Mouse (Mus musculus): ENCODE measurements around the gene 1700016C15Rik.
A peak's percentile ranks its signal among the peaks of the same experiment; 100 is the strongest.

Gene 1700016C15Rik

DNA sequence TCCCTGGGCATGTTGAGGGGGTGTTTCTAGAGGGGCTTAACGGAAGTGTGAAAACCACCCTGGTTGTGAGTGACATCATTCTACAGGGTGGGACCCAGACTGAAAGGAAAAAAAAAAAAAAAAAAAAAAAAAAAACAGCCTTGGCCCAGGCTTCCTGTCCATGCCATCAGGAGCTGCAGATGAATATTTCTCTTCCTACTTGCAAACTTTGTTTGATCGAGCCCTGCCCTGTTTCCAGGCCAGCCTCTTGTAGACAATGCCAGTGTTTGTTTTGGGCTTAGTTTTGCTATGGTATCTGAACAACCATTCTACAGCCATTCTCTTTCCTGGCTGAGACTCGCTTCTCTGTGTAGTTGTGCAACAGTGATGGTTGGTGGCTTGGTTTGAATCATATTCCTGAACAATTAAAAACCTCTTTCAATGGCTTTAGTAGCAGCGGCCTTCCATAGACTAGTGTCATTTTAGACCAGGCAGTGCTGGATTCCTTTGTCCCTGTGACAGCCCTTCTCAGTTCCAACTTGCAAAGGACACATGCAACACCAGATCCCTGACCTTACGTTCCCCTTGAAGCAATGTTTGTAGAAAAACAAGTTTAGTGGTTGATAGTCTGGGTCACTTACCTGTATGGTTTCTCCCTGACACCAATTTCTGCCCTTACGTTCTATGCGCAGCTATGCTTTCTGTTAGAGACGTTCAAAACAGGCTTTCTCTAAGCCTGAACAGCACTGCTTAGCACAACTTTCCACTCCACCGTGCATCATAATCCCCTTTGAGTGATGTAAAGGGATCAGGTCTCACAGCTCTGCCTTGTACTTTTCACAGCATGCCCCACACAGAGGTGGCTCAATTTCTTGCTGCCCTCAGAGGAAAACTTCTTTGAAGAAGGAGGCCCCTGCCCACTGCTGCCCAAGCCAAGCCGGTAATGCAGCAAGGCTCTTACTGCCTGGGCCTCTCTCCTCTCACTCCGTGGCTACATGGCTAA lies at the start of gene 1700016C15Rik:
Gene 1700016C15Rik (plus strand): TSS at position 772 of the 982 bp plus-strand sequence.
- peak; percentile 71 for DNase-seq (ENCODE audit: low spot score)

DNA sequence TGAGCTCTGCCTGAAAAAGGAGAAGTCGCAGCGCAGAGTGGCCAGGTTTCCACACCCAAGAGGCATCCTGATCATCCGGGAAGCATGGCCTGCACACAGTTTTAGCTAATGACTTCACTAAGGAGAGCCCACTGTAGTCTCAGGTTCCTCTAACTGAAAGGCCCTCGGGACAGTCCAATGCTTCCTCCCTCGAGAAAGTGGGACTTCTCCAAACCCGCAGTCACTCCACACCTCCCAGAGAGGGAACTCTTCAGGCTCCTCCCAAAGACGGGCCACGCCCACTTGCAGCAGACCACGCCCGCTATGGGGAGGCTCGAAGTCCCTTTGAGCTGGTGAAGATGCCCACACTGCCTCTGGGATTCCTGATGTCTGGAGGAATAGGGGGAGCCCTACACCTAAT lies 48.4 kb upstream of the 1700016C15Rik start:
- DNase-seq (ENCODE audit: low spot score) = peak; percentile 8

DNA sequence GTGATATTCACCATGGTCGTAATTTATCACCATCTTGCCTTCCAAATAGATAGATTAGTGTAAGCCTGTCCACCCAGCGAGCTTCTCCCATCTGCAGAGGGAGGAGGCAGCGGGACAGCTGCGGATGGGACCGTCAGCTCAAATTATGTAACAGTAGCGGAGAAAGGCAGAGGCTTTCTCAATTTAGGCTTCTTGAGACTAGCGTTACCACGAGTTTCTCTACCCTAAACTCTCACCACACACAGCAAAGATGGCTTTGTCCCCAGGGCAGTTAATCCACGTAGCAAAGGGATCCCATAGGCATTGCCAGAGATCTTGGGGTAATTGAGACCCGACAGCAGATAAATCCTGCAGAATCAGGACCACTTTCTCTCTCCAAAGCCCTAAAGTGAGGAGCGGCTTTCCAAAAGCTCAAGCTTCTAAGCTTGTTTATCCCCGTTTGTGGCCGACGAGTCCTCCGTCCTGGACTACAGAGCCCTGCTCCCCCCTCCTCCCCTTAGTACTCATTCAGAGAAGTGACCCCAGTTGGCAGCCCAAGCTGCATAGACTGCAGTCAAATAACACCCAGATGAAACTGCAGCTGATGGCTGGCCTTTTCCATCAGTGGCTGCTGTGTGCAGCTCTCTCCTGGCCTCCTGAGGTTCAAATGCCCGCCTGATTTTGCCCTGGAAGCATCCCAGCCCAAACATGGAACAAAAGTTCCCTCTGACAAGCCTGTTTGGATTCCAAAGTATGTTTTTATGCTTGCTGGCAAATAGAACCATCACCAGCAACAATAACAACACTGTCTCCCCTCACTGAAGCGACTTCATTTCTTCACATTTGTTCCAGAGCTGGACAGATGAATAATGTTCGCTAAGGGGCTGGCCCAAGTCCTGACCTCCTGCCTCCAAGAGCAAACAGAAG lies 45.4 kb upstream of the 1700016C15Rik start:
- no peak for DNase-seq (ENCODE audit: low spot score)

DNA sequence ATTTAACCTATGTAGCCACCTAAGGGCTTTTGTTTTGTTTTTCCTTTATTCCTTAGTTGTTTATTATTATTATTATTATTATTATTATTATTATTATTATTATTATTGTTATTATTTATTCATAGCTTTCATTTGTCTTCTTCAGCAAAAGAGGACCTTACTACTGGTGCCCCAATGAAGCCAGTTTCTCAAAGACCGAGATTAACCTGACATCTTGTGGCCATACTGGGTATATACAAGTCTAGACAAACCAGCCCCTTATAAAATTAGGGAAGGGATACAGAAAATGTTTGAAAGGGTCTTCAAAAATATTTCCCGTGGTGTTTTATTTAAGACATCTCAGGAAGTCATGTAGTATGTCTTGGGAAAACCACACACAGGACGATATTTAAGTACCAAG lies 44.7 kb upstream of the 1700016C15Rik start:
- DNase-seq (ENCODE audit: low spot score) = peak; percentile 35

DNA sequence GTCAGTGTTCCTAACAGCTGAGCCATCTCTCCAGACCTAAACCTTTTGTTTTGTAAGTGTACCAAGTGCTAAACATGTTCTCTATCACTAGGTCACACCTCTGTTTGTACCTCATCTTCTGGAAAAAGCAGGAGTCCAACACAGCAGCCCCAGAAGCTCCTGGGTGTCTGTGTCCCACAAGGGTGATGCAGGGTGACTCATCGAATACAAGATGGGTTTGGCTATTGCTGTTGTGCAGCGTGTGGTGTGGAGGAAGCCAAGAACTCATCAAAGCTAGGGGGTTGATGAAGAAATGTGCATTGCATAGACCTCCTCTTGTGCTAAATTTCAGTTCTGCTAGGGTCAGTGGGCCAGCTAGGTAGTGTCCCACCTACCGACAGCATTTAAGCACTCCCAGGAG lies 43.5 kb upstream of the 1700016C15Rik start:
- no peak for DNase-seq (ENCODE audit: low spot score)

DNA sequence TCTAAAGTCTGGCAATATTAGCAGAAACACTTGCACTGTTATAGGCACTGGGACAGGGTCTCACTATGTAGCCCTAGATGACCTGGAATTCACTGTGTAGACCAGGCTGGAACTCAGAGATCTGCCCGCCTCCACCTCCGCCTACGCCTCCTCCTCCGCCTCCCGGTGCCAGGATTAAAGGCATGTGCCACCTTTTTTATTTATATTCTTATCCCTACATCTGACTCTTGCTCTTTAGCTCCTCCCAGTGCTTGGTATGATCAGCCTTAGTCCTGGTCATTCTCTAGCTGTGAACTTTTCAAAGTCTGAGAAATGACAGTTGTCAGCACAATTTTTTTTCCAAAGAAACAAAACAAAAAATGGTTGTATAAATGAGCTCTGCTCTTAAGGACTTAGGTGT lies 42.6 kb upstream of the 1700016C15Rik start:
- DNase-seq (ENCODE audit: low spot score) = peak; percentile 38

DNA sequence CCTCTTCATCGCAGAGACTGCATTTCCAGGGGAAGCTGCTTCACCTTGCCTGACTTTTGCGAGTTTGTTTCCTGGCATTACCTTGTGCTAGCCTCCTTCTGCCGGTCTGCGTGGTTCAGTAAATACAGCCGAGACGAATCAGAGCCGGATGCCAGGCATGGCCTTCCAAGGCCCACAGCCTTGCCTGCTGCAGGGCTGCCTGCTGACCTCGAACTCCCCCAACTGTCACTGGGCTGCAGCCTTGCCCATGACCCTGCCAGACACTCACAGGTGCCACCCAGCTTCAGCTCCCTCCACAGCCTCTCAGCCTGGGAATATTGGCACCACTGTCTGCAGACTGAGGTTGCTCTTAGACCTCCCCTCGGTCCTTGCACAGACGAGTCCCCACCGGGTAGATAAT lies 37.1 kb upstream of the 1700016C15Rik start:
- DNase-seq (ENCODE audit: low spot score) = no peak

DNA sequence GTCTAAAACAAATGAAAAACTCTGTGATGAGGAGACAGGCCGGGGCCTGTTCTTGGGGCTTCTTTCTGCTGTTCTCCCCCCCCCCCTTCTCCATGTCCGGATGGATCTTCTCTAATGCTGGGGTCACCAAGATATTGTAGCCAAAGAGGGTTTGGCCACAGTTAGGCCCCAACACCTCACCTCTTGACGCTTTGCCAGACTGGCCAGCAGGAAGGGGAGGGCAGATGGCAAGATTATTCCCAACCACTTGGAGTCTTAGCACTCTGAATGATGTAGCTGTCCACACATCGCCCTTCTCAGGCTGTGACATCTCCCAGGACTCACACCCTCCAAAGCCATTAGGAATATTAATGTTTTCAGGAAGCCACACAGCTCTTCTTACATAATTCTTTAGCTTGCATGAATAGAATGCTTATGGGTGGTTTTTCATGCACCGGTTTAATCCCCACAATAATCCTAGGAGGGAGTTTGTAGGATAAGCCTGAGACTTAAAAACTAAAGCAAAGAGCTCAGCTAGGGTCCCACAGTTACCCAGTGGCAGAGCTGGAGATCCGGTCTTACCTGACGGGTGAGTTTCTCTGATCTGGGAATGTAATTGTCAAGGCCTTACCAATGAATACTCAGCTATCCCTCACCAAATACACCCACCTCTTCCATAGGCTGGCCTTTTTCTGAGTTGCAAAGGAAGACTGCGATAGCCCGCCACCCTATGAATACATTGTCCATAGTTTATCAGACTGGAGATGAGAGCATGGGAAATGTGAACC lies 35.9 kb upstream of the 1700016C15Rik start:
- no peak for DNase-seq (ENCODE audit: low spot score)

DNA sequence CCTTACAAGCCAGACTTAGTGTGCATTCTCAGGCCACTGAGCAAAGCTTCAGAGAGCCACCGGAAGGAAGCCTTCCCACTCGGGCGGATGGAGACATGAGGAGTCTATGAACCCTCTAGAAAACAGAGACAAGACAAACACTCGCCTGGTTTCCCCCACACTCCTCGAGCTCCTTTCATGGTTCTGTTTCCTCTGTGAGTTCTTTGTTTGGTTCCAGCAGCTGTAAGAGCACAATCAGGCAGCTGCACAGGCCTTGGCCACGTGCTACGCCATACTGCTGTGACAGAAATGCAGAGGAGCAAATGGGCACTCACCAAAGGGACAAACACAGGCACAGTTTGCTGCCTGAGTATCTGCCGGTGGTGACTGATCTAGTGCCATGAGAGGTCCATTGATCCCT lies 29.1 kb upstream of the 1700016C15Rik start:
- DNase-seq (ENCODE audit: low spot score) = no peak

DNA sequence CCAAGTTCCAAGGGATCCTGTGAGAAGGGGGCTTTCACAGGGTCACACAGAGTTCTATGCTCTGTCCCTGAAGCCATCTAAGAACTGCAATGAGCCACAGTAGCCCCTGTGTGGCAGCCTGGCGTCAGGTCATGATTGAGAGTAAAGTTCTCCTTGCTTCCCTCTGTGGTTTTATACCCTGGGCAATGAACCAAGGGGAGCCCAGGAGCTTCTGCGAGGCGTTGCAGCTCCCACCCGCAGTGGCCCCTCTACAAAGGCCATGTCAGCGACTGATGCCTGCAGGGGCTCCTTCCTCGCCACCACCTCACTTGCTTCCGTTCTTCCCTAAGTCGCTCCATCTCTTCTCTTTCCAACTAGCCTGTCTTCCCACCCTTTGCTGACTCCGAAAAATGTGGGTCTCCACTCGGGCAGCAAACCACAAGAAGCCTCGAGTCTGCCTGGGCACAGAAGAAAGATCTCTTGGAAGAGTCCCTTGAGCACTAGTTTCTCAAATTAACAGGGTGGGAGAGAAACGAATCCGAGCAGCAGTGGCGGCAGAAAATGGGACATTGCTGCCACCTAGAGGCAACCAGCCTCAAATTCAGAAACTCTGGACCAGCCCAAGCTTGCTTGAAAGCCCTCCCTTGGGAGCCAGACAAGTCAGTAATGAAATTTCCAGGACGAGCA lies 27.0 kb upstream of the 1700016C15Rik start:
- peak; percentile 74 for DNase-seq (ENCODE audit: low spot score)

DNA sequence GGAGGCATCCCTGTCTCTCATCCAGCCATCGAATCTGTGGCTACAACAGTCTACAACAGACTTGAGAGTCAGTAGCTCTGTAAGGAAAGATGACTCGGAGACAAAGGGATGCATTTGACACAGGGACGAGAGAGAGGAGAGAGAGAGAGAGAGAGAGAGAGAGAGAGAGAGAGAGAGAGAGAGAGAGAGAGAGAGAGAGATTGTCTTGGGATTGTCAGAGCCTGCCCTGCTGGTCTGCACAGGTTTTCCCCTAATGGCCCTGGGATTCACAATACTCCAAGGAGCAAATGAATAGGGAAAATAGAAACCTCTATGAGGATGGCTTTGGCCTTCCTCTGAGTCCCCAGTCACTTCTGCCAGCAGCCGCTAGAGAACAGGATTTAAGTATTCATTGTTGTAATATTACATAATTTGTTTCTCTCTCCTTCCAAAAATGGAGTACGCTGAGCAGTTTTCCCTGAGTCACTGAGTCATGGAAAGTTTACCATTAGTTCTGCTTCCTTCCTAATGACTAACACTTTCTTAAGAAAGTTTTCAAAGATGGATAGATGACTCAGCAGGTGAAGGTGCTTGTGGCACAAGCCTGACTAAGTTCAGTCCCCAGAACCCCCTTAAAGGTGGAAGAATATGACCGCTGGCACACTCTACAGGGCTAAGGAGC lies 26.3 kb upstream of the 1700016C15Rik start:
- no peak for DNase-seq (ENCODE audit: low spot score)

DNA sequence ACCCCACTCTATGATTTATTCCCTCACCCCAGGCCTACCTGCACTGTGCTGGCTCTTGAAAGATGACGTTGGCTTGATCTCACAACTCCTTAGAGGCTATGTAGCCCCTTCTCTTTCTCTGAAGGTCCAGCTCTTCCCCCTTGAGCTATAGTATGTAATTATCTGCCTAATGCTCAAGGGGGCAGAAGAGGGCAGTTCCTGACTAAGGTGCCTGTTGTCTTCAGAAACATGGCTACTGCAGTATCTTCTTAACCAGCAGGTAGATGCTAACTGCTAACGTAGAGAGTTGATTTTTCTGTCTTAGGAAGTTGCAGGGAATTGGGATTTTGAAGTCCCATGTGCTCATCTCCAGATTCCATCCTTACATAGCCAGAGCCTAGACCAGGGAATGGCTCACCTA lies 24.4 kb upstream of the 1700016C15Rik start:
- DNase-seq (ENCODE audit: low spot score) = no peak

DNA sequence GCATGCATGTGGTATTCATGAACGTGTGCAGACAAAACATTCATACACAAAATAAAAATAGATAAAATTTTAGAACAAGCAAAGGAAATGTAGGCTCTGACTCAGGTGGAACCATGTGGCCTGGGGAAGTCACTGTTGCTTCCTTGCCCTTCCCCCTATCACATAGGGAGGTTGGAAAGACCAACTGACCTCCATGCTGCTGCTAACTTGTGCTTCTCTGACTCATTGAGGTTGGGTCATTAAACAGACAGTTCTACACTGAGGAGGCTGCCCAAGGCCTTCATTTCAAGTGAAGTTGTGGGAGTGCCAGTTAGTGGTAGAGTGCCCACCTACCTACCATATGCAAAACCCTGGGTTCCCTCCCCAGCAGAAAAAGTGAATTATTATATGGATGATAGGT lies 22.0 kb upstream of the 1700016C15Rik start:
- no peak for DNase-seq (ENCODE audit: low spot score)

DNA sequence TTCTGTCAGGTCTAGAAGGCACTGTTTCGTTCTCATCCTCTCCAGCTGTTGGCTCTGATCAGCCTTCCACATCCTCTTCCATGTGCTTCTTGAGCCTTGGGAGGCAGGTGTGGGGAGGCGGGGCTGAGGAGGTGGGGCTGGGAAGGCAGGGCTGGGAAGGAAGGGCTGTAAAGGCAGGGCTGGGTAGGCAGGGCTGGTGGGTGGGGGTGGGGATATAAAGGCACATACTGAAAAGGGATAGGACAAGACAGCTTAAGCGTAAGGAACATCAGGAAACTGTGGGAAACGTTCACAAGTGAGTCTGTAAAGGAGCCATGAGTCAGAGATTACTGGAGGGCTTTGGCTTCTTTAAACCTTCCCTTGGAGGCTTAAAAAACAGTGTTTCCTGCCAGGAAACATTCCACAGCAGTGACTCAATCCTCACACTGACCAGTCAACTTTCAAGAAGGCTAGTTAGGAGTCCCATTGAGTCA lies 21.0 kb upstream of the 1700016C15Rik start:
- DNase-seq (ENCODE audit: low spot score) = peak; percentile 87

DNA sequence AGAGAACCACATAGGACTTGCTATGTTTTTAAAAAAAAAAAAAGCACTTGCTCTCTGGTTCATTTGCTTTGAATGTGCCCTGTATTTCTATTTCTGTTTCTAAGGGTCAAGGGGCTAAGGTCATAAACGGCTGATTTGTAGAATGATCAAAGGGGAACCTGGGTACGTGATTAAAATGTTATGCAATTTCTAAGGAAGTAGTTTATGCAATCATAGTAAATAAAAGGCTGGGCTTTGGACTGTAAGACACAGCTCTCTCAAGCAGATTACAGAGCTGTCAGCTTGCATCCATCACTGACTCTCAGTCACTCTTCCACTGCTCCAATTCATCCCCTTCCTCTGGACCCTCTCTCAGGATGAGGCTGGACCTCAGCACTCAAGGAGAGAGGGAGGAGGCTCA lies 18.6 kb upstream of the 1700016C15Rik start:
- peak; percentile 49 for DNase-seq (ENCODE audit: low spot score)

DNA sequence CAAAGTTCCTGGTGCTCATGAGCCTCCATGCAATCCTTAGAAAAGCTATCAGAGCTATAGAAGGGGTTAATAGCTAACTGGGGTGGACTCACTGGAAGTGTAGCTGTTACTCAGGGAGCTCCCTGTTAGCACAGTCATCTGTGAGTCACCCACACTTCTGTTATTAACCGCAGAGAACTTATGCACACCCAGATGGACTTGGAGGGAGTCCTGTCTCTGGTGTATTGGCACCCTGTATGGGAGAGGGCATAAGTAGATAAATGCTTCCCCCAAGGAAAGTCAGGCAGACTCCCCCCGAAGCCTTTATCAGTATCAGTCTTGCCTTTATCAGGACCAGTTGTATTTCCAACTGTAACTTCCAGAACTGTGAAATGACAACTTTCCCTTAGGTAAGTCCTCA lies 18.2 kb upstream of the 1700016C15Rik start:
- DNase-seq (ENCODE audit: low spot score) = no peak

DNA sequence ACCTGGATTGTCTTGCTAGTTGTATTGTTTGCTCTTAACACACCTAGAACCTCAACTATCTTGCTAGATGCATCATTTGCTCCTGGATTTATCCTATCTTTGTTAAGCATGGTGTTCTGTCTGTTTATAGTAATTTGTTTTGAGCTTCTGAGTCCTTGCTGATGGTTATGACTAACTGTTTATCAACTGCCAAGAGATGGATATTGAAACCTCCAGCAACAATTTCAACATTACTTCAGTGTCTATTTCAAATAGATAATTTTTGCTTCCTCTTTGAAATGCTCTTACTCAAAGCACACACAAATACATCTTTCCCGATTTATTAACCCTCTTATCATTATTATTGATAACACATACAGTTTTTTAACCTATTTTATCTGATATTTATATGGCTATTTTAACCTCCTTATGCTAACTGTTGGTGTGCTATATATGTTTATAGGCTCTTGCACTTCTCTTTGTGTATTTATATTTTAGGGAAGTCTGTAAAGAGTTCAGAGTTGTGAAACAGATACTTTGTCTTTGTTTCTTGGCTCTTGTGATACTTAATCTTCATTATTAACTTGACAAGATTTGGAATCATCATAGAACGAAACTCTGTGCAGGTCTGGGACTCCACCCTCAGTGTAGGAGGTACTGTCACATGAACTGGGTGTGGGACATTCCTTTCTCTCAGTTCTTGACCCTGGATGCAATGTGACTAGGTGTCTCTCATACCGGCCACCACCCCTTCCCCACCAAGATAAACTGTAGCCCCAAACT lies 15.8 kb upstream of the 1700016C15Rik start:
- DNase-seq (ENCODE audit: low spot score) = no peak

DNA sequence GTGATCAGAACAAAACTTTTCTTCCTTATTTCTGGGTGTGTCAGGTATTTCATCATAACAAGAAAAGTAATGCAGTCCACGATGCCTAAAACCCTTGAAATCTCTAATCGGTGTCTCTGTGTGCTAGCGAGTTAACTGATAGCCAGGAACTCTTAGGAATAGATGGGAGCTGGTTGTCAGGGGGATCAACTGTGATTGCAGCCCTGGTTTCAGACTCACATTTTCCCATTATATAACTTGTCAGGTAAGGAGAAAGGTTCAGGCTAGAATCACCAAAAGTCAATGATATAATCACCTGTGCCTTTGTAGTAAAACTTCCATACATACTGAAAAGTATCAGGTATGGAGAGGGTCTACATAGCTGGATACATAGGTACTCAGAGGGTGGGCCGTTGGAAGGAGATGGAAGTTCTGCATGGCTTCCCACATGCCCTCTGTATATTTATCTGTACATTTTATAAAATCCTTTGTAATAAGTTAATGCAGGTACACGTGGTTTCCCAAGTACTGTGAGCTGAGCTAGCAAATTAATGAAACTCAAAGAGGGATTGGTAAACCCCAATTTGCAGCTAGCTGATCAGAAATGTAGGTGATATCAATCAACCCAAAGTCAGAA lies 15.1 kb upstream of the 1700016C15Rik start:
- no peak for DNase-seq (ENCODE audit: low spot score)

DNA sequence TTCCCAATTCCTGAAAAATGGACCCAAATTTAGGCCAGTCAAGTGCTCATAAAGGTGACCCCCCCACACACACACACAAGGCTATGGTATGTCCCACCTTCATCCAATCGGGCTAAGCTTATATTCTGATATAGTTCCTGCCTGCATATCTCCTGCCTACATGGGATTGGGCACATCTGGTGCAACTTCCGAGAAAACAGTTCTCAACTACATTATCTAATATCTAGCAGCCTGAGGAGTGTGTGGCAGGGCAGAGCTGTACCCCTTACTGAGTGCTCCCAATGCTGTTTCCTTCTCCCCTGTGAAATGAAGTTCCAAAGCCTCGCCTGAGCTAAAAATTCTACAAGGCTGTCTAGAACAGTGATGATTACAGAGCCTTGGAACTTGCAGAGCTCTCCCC lies 13.2 kb upstream of the 1700016C15Rik start:
- DNase-seq (ENCODE audit: low spot score) = no peak
